Mouse (Mus musculus) urinary bladder, postnatal 14 days (tissue): ENCODE data around the gene Mki67.

Source experiments
- DNase-seq: peaks from one replicate; pipeline ENCODE4 v3.0.0; 2021; ENCODE audit warnings: low spot score

Mki67 gene

GRCm38 (mm10) chr7:135715642-135716444, at the start of gene Mki67:
Mki67 (minus strand) TSS chr7:135716361.
- peak; percentile 26 for DNase-seq

DNA sequence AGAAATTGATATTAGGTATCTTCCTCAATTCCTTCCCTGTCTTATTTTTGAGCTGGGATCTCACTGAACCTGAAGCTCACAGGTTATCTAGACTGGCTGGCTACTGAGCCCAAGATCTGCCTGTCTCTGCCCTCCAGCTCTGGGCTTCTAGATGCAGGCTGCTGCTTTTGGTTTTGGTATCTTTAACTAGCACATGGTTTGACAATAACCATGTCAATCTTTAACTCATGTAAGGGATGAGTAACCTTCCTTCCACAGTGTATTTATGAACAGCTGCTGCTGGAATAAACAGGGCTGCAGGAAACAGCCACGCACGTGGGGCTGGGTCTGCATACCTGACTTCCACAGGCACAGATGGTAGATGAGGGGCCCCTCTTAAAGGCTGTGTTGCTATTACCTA, 47.1 kb upstream of the Mki67 start:
- no peak for DNase-seq

GRCm38 (mm10) chr7:135758754-135759510, 42.8 kb upstream of the Mki67 start:
- DNase-seq, result no peak

DNA sequence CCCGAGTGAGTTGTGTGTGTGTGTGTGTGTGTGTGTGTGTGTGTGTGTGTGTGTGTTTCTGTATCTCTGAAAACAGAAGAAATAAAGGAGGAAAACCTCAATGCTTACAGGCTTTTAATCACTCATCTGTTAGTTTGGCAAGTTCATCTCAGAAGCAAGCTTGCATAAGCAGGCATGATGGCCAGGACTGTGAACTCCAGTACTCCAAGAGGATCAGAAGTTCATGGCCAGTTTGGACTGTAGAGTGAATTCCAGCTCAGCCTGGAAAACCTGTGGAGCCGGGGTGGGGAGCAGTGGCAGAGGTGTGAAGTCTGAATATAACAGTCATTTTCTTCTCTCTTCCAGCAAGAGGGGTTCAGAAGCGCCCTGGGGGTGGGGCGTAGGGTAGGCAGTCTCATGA, 42.0 kb upstream of the Mki67 start:
- no peak for DNase-seq

DNA sequence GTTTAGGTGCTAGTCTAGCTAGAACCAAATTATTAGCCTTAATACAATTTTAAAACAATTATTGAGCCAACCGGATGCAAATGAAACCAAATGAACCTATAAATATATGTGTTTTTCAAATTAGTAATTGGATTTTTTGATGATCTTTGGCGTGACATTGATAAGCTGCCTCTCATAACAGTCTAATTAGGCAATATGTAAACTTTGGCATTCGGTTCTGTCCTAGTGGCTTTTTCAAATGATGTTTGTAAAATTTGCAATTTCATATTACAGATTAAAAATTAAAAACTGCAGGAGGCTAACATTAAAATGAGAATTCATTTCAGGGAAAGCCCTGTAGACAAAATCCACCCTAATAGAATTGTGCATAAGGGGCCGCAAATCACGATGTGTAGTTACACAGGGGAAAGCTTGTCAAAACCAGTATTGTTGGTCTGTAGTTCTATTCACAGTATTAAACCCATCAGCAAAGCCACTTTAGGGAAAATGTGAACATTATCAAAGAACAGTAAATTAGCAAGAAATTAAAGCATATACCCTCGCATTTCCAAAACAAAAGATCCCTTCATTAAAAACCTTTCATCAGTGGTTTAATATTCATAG, 40.9 kb upstream of the Mki67 start:
- DNase-seq, result no peak

DNA sequence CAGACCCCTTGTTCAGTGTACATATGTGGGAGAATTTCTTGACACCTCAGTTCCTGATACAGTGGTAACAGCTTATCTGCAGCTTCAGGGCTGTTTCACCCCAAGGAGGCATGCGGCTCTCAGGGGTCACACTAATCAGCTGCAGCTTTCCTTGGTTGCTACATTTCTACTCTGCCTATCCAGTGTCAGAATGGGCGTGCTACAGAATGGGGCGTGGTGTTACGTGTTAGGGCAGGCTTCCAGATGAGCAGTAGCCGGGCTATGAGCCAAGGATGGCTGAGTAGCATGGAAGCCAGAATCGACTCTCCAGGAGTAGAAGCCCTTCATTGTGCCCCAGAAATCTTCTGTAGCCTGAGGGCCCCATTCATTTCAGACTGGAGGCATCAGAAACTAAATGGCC, 32.8 kb upstream of the Mki67 start:
- peak; percentile 52 for DNase-seq

DNA sequence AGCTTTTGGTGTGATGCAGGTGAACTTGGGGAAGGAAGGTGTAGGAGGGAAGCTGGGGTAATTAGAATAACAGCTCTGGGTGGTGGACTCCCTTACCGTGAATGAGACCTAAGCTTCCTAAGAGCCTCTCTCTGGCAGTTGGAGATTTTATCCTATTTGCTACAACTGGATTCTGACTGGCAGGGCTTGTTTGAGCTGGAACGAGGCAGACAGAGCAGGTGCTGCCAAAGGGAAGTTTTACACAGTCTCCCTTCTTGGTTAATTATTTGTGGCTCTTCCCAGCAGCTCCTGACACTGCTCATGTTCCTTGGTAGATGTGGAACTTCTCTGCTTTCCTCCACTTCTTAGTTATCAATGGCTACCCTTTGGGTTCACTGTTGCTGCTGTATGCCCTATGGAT, 30.9 kb upstream of the Mki67 start:
- no peak for DNase-seq

- DNase-seq, result no peak
These were observed 30.4 kb upstream of the Mki67 start for GRCm38 (mm10) chr7:135746528-135746927.

DNA sequence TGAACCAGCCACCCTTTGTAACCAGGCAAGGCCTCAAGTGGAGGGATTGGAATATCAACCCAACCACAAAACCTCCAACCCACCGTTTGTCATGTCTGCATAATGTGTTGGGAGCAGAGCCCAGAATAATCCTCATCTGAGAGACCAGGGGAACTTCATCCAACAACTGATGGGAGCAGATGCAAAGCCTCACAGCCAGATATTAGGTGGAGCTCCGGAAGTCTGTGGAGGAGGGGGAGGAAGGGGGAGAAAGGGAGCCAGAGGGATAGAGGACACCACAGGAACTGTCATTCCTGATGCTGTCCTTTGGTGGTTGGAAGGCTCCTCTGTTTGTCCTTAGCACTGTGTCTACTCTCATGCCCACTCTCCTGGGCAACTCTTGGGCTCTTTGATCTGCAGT, 28.9 kb upstream of the Mki67 start:
- DNase-seq, result peak; percentile 32

DNA sequence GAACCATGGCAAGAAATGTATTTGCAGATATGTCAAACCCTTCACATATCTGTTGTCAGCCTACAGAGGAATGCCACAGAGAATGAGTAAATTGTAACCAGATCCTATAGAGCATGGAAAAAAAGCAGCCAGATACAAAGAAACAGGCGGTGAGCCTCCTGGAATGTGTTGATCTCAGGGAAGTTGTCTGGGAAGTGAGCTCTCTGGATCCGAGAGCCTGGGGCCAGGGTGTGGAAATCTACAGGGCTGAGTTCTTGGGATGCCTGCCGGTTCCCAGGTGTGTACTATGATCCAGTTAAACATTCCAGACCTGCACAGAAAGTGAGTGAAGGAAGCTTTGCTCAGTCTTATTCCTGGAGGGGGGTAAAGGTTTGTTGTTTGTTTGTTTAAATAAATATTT, 24.3 kb upstream of the Mki67 start:
- DNase-seq, result no peak

DNA sequence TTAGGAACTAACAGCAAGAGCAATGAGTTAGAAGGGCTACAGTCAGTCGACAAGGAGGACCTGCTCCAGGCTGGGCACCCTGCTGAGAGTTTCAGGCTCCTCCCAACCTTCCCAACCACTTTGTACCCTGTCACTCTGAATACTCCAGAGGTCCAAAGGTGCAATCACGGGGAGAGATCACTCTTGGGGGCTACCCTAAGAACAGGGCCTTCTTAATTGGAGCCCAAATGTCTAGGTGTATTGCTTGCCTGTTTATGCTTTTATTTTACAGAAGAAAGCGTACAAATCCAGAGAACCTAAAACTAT, 20.4 kb upstream of the Mki67 start:
- no peak for DNase-seq

DNA sequence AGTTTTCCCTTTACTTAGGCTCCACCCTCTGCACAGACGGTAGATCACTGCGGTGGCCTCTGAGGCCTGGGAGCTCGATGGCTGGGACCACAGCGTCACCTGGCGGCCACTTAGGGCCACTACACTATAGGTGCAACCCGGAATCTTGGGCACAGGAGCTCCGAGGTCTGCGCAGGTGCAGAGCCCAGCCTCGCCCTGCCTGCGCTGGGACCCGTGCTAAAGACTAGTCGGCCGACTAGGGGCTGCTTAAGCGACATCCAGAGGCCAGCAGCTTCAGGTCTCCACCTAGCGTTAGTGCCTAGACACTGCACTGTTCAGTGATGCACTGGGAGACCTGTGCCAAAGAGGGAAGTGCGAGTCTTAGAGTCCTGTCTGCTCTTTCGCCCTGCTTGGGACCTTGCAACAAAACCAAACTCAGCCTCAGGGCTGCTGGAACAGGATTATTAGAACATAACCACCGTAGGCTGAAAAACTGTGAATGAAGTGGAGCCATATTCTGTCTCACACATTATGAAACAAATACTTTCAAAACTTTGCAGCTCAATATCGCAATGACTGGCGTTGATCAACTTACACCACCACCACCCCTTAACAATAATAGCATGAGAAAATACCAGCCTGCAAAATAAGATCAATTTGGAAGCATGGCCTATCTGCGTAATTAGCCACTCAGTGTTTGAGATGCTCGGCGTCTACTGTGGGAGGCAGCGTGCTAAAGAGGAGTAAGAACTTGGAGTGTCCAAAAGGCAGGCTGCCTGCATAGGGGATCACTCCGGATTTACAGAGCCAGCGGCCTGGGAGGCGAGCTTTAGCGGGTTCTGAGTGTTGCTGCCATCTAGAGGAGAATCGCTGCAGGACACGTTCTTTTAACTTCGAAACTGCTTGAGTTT, 19.8 kb upstream of the Mki67 start:
- peak; percentile 86 for DNase-seq

- peak; percentile 46 for DNase-seq
These were observed 18.9 kb upstream of the Mki67 start for GRCm38 (mm10) chr7:135734911-135735646.

DNA sequence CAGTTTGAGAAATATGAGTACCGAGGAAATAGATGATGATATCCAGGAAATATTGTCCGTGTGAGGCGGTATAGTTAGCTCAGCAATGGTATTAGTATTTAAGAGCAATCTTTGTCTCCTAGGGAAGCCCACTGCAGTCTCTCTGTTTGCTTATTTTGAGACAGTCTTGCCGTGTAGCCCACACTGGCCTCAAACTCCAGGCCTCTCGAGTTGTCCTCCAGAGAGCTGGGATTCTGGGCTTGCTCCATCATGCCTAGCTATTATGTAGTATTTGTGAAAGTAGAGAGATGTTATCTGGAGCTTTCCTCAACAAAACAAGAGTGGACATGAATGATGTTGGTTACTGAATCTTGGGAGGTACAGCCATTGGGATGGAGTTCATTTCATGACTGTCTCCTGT, 18.2 kb upstream of the Mki67 start:
- peak; percentile 25 for DNase-seq

DNA sequence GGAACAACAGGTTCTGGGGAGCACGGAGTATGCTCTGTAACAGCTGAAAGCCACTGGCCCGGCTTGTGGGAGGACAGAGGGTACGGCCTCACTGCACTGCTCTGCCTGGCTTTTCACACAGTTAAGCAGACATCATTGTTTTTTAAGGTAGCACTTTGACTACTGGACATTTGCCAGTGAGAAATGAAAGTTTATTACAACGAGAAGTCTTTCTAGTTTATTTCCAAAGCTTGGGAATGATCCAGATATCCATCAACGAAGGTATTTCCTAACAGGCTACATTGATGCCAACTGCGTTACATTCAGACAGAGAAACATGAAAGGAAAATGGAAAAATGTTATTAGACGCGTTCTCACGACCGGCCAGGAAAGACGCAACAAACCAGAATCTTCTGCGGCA, 11.9 kb upstream of the Mki67 start:
- DNase-seq, result no peak

GRCm38 (mm10) chr7:135726707-135727106, 10.5 kb upstream of the Mki67 start:
- no peak for DNase-seq

- peak; percentile 10 for DNase-seq
These were observed 7.6 kb upstream of the Mki67 start for GRCm38 (mm10) chr7:135723672-135724341.

- DNase-seq, result peak; percentile 70
These were observed 6.1 kb upstream of the Mki67 start for GRCm38 (mm10) chr7:135722011-135722838.

- DNase-seq, result no peak
These were observed 5.4 kb upstream of the Mki67 start for GRCm38 (mm10) chr7:135721436-135721992.
